Mouse (Mus musculus) heart, adult 11 months (tissue): Measurements from ENCODE around the gene Tprn.
A peak's percentile ranks its signal among the peaks of the same experiment; 100 is the strongest.
"Not testable (repeated sequence)": the region's sequence is repeated elsewhere in the genome, so short reads cannot be mapped to it uniquely, and the experiment has no call there.

Experiments used
- DNase-seq: peaks from one replicate; pipeline ENCODE4 v3.0.0; 2022

Tprn gene

GRCm38 (mm10) chr2:25237522-25237921 is 24.9 kb upstream of the Tprn start:
- DNase-seq: no peak

- DNase-seq: no peak
These were observed 24.3 kb upstream of the Tprn start for GRCm38 (mm10) chr2:25238106-25238505.

- DNase-seq: no peak
These were observed 22.7 kb upstream of the Tprn start for GRCm38 (mm10) chr2:25239766-25240165.

GRCm38 (mm10) chr2:25240310-25240709 is 22.1 kb upstream of the Tprn start:
- DNase-seq: no peak

GRCm38 (mm10) chr2:25240723-25241437 is 21.5 kb upstream of the Tprn start:
- peak; percentile 98 for DNase-seq

- DNase-seq: no peak
These were observed 21.0 kb upstream of the Tprn start for GRCm38 (mm10) chr2:25241438-25241775.

- no peak for DNase-seq
These were observed 20.3 kb upstream of the Tprn start, which contains the start of the genes Rnf208 and Cysrt1 for GRCm38 (mm10) chr2:25242101-25242506. TSS of gene Rnf208 (plus strand) at chr2:25242255. TSS of gene Cysrt1 (minus strand) at chr2:25242452.

GRCm38 (mm10) chr2:25243342-25243741 is 19.1 kb upstream of the Tprn start:
- no peak for DNase-seq

GRCm38 (mm10) chr2:25244144-25244543 is 18.3 kb upstream of the Tprn start:
- no peak for DNase-seq

GRCm38 (mm10) chr2:25246183-25247072 is 16.0 kb upstream of the Tprn start, which contains the start of gene AL732309.1:
TSS of gene AL732309.1 (minus strand) at chr2:25246863.
- DNase-seq: no peak

GRCm38 (mm10) chr2:25252331-25252730 is 10.1 kb upstream of the Tprn start:
- no peak for DNase-seq

- DNase-seq: peak; percentile 99
These were observed 7.1 kb upstream of the Tprn start, which contains the start of gene Tmem203 for GRCm38 (mm10) chr2:25255284-25255779. TSS of gene Tmem203 (plus strand) at chr2:25255439.

- DNase-seq: not testable (repeated sequence)
These were observed 5.8 kb upstream of the Tprn start for GRCm38 (mm10) chr2:25256443-25257109.

GRCm38 (mm10) chr2:25257250-25257649 is 5.2 kb upstream of the Tprn start:
- not testable (repeated sequence) for DNase-seq

- no peak for DNase-seq
These were observed 3.5 kb upstream of the Tprn start for GRCm38 (mm10) chr2:25258887-25259286.

- no peak for DNase-seq
These were observed 548 bp upstream of the Tprn start for GRCm38 (mm10) chr2:25261870-25262269.

GRCm38 (mm10) chr2:25262795-25263622 is 591 bp downstream of the Tprn start:
- DNase-seq: no peak

- no peak for DNase-seq
These were observed 1.3 kb downstream of the Tprn start for GRCm38 (mm10) chr2:25263623-25264285.

- no peak for DNase-seq
These were observed 1.9 kb downstream of the Tprn start for GRCm38 (mm10) chr2:25264286-25264660.

- DNase-seq: no peak
These were observed 2.4 kb downstream of the Tprn start for GRCm38 (mm10) chr2:25264851-25265250.

- peak; percentile 98 for DNase-seq
These were observed 3.7 kb downstream of the Tprn start for GRCm38 (mm10) chr2:25265897-25266656.
